Mouse (Mus musculus): ENCODE data around the gene Zyg11a.

DNA sequence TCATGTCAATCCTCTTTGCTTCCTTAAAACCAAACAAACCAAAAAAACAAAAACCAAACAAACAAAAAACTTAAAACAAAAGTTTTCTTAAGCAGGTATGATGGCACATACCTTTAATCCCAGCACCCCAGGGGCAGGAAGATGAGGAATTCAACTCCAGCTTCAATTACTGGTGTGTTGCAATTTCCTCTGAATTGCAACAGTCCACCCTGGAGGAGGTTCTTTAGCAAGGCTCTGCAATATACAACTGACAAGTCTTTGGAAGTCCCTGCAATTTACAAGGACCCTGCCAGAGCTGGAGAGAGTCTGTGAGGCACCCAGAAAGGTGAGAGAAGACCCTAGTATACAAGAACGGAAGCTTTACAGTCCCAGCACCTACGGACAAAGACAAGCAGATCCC lies 4.8 kb downstream of the Zyg11a start:
- TF ChIP-seq CTCF (IDR thresholded peaks at IDR 0.05; ENCODE audit: control insufficient read depth, insufficient read depth, low read length) (no peak), POLR2A (IDR thresholded peaks at IDR 0.05; ENCODE audit: borderline replicate concordance, control insufficient read depth, low read depth, low read length) (no peak)

Measured in bone marrow, adult 2 months (tissue).